Mouse (Mus musculus): ENCODE results near the gene Dnal1. TPM values are rescaled to one million over a fixed set of nuclear protein-coding genes. Genes with fewer than 3 reads are reported as not detected.

The Dnal1 gene
- polyA plus RNA-seq, 1 experiment from 2014 or later, result 3.3 TPM

- Histone ChIP-seq H3K9ac (no peak overlapping the region), H3K4me3 (no peak overlapping the region), H3K27me3 (no peaks in the 10 kb centered on the region), H3K4me1 (replicated peaks) (no peaks in the 10 kb centered on the region), H3K36me3 (peaks cover 8% of the 10 kb centered on the region; the same call in 1 of the 2 replicates), H3K27ac (no peak overlapping the region), H3K9me3 (replicated peaks) (no peaks in the 10 kb centered on the region), H3K4me2 (no peak overlapping the region)
- ATAC-seq (replicated peaks; ENCODE audit: insufficient number of reproducible peaks, insufficient read depth, low FRiP score, low read depth), result no peak
- 79% methylated on average over 6 of the region's 6 CpGs for WGBS
Observed at GRCm38 (mm10) chr12:84128576-84128975, 14.4 kb downstream of the Dnal1 start.

- Histone ChIP-seq H3K4me2 (no peak overlapping the region), H3K27ac (no peak overlapping the region), H3K27me3 (no peaks in the 10 kb centered on the region), H3K36me3 (peaks cover 8% of the 10 kb centered on the region; the same call in 1 of the 2 replicates), H3K4me1 (replicated peaks) (no peaks in the 10 kb centered on the region), H3K9ac (no peak overlapping the region), H3K4me3 (no peak overlapping the region), H3K9me3 (replicated peaks) (no peaks in the 10 kb centered on the region)
- no peak for ATAC-seq (replicated peaks; ENCODE audit: insufficient number of reproducible peaks, insufficient read depth, low FRiP score, low read depth)
- 83% methylated on average over 8 of the region's 8 CpGs for WGBS
Observed at GRCm38 (mm10) chr12:84129931-84130330, 15.8 kb downstream of the Dnal1 start.

GRCm38 (mm10) chr12:84132265-84132664, 18.1 kb downstream of the Dnal1 start:
- Histone ChIP-seq H3K4me1 (replicated peaks) (no peaks in the 10 kb centered on the region), H3K4me3 (no peak overlapping the region), H3K36me3 (peaks cover 16% of the 10 kb centered on the region; the same call in 1 of the 2 replicates), H3K27ac (no peak overlapping the region), H3K27me3 (no peaks in the 10 kb centered on the region), H3K9me3 (replicated peaks) (no peaks in the 10 kb centered on the region), H3K4me2 (no peak overlapping the region), H3K9ac (no peak overlapping the region)
- 67% methylated on average over 3 of the region's 3 CpGs for WGBS
- ATAC-seq (replicated peaks; ENCODE audit: insufficient number of reproducible peaks, insufficient read depth, low FRiP score, low read depth), result no peak

GRCm38 (mm10) chr12:84137131-84137530, 23.0 kb downstream of the Dnal1 start:
- Histone ChIP-seq H3K4me1 (replicated peaks) (no peaks in the 10 kb centered on the region), H3K9me3 (replicated peaks) (no peaks in the 10 kb centered on the region), H3K9ac (no peak overlapping the region), H3K27me3 (no peaks in the 10 kb centered on the region), H3K4me2 (no peak overlapping the region), H3K27ac (no peak overlapping the region), H3K4me3 (no peak overlapping the region), H3K36me3 (peaks cover 15% of the 10 kb centered on the region; the same call in 1 of the 2 replicates)
- no peak for ATAC-seq (replicated peaks; ENCODE audit: insufficient number of reproducible peaks, insufficient read depth, low FRiP score, low read depth)
- 79% methylated on average over 7 of the region's 7 CpGs for WGBS

- 66% methylated on average over 4 of the region's 4 CpGs for WGBS
- Histone ChIP-seq H3K27ac (no peak overlapping the region), H3K9ac (no peak overlapping the region), H3K4me2 (no peak overlapping the region), H3K4me3 (no peak overlapping the region), H3K9me3 (replicated peaks) (no peaks in the 10 kb centered on the region), H3K27me3 (no peaks in the 10 kb centered on the region), H3K4me1 (replicated peaks) (no peaks in the 10 kb centered on the region), H3K36me3 (peaks cover 19% of the 10 kb centered on the region; the same call in 1 of the 2 replicates)
- ATAC-seq (replicated peaks; ENCODE audit: insufficient number of reproducible peaks, insufficient read depth, low FRiP score, low read depth), result no peak
Observed at GRCm38 (mm10) chr12:84140135-84140534, 26.0 kb downstream of the Dnal1 start.

DNA sequence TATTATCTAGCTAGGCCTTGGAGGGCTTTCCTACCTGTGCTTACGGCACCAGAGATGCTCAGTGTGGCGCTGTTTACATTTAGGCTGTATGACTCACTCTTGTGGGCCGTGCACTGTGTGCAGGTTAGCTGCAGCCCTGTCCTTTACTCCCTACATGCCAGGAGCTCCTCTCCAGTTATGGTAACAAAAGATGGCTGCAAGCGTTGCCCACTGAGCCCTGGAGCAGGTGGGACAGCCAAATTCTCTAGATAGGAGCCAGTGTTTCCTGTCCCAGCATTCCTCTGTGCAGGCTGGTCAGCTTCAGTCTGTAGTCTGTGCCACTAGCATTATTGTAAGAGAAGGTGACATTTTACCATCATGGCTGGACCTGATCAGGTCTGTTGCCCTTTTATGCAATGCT, 27.1 kb downstream of the Dnal1 start:
- 84% methylated on average over 4 of the region's 4 CpGs for WGBS
- no peak for ATAC-seq (replicated peaks; ENCODE audit: insufficient number of reproducible peaks, insufficient read depth, low FRiP score, low read depth)
- Histone ChIP-seq H3K36me3 (peaks cover 19% of the 10 kb centered on the region; the same call in 1 of the 2 replicates), H3K9ac (no peak overlapping the region), H3K27ac (no peak overlapping the region), H3K4me2 (no peak overlapping the region), H3K9me3 (replicated peaks) (no peaks in the 10 kb centered on the region), H3K4me3 (no peak overlapping the region), H3K27me3 (no peaks in the 10 kb centered on the region), H3K4me1 (replicated peaks) (no peaks in the 10 kb centered on the region)

GRCm38 (mm10) chr12:84142281-84143050, 28.3 kb downstream of the Dnal1 start:
- H3K4me2 ChIP-seq, result no peak overlapping the region
- H3K27me3 ChIP-seq, result no peaks in the 10 kb centered on the region
- H3K9me3 ChIP-seq (replicated peaks), result no peaks in the 10 kb centered on the region
- H3K27ac ChIP-seq, result no peak overlapping the region
- WGBS, result 71% methylated on average over 14 of the region's 14 CpGs
- no peak overlapping the region for H3K9ac ChIP-seq
- ATAC-seq (replicated peaks; ENCODE audit: insufficient number of reproducible peaks, insufficient read depth, low FRiP score, low read depth), result no peak
- H3K36me3 ChIP-seq, result peaks cover 11% of the 10 kb centered on the region; the same call in 1 of the 2 replicates
- no peak overlapping the region for H3K4me3 ChIP-seq
- H3K4me1 ChIP-seq (replicated peaks), result no peaks in the 10 kb centered on the region

DNA sequence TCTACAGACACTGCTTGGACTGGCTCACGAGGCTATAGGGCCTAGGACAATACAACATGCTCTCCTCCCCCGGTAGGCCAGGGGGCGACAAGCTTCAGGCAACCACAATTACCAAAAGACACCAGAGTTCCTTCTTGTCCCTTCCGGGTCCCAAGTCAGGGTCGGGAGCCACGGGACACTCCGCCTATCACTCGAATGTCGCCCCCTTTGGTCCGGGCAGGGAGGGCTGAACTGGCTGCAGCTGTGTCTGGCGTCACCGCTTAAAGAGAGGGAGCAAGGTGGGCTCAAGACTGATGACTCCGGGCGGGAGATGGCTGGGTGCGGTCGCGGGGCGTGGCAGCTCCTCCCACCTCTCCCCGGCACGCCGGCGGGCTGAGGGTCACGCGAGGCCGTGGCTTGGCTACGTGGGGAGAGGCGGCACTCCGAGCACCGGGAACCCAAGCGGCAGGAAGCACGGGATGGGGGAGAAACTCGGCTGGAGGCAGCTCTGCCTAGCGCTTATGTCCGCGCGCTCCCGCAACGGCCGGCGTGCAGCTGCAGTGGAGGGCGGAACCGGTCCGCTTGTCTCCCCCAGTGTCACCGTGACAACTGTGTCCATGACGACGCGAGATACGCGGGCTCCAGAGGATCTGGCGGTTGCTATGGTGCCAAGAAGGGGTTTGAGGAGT, 33.9 kb downstream of the Dnal1 start, which contains the start of gene Pnma1:
Pnma1 (minus strand) TSS at position 536 of the 668 bp plus-strand sequence.
- Histone ChIP-seq H3K27me3 (no peaks in the 10 kb centered on the region), H3K36me3 (peaks cover 17% of the 10 kb centered on the region), H3K27ac (no peak within 1 kb of the TSS), H3K4me1 (replicated peaks) (peaks cover 41% of the 10 kb centered on the region), H3K4me2 (peak within 1 kb of the TSS; percentile 98), H3K4me3 (peak within 1 kb of the TSS; percentile 69), H3K9ac (peak within 1 kb of the TSS; percentile 65), H3K9me3 (replicated peaks) (no peaks in the 10 kb centered on the region)
- peak; percentile 77 for ATAC-seq (replicated peaks; ENCODE audit: insufficient number of reproducible peaks, insufficient read depth, low FRiP score, low read depth)
- 2% methylated on average over 50 of the region's 50 CpGs for WGBS

DNA sequence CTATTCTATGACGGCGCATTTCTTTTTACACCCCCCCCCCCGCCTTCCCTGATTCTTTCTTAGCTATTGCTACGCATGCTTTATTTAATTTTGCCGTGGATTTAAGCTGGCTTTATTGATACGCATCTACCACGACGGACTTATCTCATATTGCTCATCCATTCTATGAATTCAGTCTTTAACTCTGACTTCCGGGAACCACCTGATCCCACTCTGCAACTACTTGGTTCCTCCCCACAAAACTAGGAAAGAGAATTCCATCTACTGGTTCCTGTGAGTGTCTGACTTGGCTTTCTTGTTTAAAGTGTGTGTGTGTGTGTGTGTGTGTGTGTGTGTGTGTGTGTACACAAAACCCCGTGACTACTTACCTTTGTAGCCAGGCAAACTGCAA, 34.5 kb downstream of the Dnal1 start:
- Histone ChIP-seq H3K27ac (no peak overlapping the region), H3K27me3 (no peaks in the 10 kb centered on the region), H3K4me3 (peak overlapping the region; percentile 69), H3K4me2 (peak overlapping the region; percentile 98), H3K4me1 (replicated peaks) (peaks cover 41% of the 10 kb centered on the region), H3K36me3 (peaks cover 15% of the 10 kb centered on the region), H3K9me3 (replicated peaks) (no peaks in the 10 kb centered on the region), H3K9ac (peak overlapping the region; percentile 65)
- no peak for ATAC-seq (replicated peaks; ENCODE audit: insufficient number of reproducible peaks, insufficient read depth, low FRiP score, low read depth)
- 16% methylated on average over 10 of the region's 10 CpGs for WGBS

DNA sequence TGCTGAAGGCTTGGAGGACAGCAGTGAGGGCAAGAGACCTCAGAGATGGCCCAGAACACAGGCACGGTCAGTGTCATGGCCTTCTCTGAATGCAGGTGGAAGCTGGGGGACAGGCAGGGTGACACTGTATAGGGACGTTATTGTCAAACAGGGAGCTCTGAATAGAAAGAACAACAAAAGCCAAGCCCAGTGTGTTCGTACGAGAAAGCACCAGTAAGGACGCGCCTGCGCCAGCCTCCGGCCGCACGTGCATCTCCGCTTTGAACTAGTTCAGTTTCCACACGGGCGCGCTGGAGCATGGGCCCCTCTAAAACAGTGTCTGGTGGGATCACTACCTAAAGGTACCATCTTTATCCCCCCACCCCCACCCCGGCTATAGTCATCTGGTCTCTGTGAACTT, 35.8 kb downstream of the Dnal1 start:
- Histone ChIP-seq H3K9me3 (replicated peaks) (no peaks in the 10 kb centered on the region), H3K4me1 (replicated peaks) (peaks cover 46% of the 10 kb centered on the region), H3K4me2 (no peak overlapping the region), H3K27me3 (no peaks in the 10 kb centered on the region), H3K27ac (no peak overlapping the region), H3K9ac (no peak overlapping the region), H3K36me3 (peaks cover 15% of the 10 kb centered on the region), H3K4me3 (no peak overlapping the region)
- ATAC-seq (replicated peaks; ENCODE audit: insufficient number of reproducible peaks, insufficient read depth, low FRiP score, low read depth), result no peak
- 92% methylated on average over 15 of the region's 15 CpGs for WGBS

DNA sequence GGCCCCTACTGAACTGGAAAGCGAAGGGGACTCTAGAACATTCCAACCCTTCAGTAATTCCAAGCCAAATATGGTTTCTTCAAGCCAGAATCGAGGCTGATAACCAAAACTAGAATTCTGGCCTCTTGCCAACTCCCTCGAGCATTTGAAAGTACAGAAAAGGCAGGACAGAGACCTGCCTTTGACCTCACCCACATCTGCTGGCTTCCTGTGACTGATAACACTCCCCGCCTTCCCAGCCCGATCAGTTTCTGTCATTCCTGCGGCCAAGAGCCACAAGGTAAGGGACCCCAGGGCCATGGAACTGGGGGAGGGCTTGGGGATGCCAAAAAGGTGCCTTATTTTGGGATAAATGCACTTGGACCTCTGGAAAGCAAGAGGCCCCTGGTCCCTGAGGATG, 36.8 kb downstream of the Dnal1 start:
- 16% methylated on average over 6 of the region's 6 CpGs for WGBS
- Histone ChIP-seq H3K9me3 (replicated peaks) (no peaks in the 10 kb centered on the region), H3K4me2 (no peak overlapping the region; the same call in 1 of the 2 replicates), H3K27me3 (no peaks in the 10 kb centered on the region), H3K36me3 (peaks cover 22% of the 10 kb centered on the region), H3K9ac (no peak overlapping the region), H3K4me1 (replicated peaks) (peaks cover 52% of the 10 kb centered on the region), H3K4me3 (no peak overlapping the region), H3K27ac (peak overlapping the region; percentile 35)
- ATAC-seq (replicated peaks; ENCODE audit: insufficient number of reproducible peaks, insufficient read depth, low FRiP score, low read depth), result no peak

Measured in heart, embryonic 15.5 days (tissue).